Mouse (Mus musculus): ENCODE data around the gene Nup214. TPM values are rescaled to one million over a fixed set of nuclear protein-coding genes. Genes with fewer than 3 reads are reported as not detected.

Nup214 gene
- total RNA-seq (2023): 100 to 1,000 TPM; 155 to 158 TPM

DNA sequence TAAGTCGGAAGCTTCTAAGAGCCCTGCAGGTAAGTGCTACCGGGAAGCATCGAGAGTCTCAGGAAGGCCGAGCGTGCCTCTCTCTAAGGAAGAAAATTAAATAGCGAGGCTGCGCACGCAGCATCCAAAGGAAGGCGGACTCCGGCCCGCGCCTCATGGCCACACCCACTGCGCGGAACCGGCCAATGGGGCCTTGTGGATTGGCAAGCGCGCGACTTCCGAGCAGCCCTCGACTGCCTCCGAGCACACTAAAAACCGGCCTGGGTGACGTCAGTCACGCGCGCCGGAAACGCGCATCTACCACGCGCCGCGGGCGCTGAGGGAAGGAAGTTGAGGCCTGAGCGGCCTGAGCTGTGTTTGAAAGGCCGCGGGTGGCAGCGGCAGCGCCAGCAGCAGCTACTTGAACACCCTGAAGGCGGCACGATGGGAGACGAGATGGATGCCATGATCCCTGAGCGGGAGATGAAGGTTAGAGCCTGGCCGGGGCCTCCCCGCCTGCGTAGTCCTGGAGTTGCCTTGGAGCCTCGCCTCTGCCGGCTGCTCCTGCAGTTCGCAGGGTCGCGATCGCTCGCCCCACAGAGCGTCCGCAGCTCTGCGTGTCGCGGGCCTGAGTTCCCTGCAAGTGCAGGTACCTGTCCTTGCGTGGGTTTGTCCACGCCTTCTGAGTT, at the start of gene Nup214:
Nup214 (plus strand) TSS at position 296 of the 668 bp plus-strand sequence.

DNA sequence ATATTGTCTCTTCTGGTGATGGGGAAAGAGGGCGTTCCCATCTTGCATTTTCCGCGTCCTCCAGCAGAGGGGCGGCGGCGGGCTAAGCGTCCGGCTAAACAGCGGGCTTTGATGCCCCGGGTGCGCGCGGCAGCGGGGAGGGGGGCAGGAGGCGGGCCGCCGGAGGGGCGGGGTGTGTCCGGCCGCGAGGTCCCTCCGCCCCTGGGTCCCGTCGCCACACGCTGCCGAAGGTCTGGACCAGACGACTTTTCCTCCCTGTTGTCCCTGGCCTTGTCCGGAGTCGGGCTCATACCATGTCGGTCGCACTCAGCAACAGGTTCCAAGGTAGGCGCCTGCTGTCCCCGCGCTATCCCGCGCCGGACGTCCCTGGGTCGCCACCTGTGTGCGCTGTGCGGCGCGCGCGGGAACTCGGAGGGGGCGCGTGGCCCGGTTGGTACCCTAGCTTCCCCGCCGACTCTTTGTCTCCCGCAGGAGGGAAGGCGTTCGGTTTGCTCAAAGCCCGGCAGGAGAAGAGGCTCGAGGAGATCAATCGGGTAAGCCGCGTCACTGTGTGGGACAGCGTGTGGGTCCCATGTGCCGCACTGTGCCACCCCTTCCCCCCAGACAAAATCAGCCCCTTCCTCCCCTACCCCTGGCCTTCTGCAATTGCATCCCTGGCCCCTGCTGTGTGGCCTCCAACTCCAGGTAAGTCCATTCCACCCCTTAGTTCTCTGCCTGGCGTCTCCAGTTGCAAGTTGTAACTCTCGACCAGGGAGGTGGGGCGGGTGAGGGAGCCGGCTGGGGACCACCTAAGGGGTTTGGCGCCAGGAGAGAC, 24.0 kb upstream of the Nup214 start, which contains the start of gene Aif1l:
Aif1l (plus strand) TSS at position 82 of the 814 bp plus-strand sequence.

DNA sequence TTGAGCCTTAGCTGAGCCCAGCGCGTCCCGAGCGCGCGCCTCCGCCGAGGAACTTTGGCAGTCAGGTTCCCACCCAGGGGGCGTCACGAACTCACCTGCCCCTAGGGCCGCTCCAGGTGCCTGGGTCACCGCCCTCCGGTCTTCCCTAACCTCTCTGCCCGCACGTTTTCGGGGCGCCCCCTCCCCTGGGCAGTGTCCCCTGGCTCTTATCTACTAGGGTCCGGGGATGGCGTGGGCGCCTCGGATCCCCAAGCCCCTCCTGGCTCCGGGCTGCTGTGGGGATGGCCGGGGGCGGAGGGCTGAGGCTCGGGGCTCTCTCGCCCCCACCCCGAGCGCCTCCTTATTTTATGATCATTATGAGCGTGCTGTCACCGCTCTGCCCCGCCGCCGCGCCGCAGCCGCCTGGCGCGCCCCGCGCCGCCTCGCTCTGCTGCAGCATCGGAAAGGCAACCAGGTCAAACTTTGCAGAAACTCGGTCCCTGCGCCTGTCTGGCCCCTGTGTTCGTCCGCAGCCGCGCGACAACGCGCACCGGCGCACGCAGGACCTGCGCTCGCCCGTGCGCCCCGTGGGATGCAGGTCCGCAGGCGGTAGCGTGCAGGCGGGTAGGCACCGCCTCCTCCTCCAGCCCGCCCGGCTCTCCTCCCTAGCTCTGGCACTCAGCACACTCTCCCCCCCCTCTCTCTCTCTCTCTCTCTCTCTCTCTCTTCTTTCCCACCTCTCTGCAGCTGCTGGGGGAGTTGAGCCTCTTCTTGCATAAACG, 110.1 kb downstream of the Nup214 start, which contains the start of gene Fam78a:
Fam78a (minus strand) TSS at position 747 of the 761 bp plus-strand sequence.

DNA sequence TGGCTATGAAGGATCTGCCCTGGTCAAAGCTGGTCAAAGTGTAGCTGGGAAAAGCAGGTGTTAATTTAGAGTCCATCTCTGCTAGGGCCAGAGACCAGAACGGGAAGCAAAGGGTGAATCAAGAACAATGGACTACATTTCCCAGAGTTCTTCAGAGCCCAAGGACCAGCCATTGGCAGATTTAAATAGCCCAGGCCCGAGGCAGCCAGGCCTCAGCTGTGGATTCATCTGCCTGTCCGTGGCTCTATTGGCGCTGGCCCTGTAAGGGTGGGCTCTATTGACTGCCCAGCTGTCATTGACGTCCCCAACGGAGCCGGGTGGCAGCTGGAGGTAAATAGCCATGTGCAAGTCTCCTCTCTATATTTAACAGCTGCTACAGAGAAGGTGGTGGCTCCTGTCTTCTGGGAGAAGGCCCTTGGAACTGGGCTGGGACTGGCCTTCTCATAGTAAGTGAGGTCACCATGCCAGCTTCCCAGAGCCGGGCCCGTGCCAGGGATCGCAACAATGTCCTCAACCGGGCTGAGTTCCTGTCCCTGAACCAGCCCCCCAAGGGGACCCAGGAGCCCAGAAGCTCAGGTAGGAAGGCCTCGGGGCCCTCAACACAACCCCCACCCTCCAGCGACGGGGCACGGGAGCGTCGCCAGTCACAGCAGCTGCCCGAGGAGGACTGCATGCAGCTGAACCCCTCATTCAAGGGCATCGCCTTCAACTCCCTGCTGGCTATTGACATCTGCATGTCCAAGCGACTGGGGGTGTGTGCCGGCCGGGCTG, 121.3 kb downstream of the Nup214 start, which contains the start of gene Plpp7:
Plpp7 (plus strand) TSS at position 178 of the 771 bp plus-strand sequence.

Other genes starting within 250 kb of the Nup214 start
- 1 to 10 TPM in 1 of 2 experiments, under 1 TPM in 1; 0.92 to 2.6 TPM for gene Qrfp, start 163.9 kb upstream of the Nup214 start, total RNA-seq (2023)
- not detected for gene Fibcd1, start 128.4 kb upstream of the Nup214 start, total RNA-seq (2023)
- not detected for gene Lamc3, start 87.1 kb upstream of the Nup214 start, total RNA-seq (2023)
- not detected for gene Aif1l, start 24.3 kb upstream of the Nup214 start, total RNA-seq (2023)
- gene Fam78a, start 110.4 kb downstream of the Nup214 start, total RNA-seq (2023): 10 to 100 TPM; 21.2 to 21.3 TPM
- gene Plpp7, start 121.1 kb downstream of the Nup214 start, total RNA-seq (2023): under 1 TPM in 1 of 2 experiments, not detected in 1; 0.64 TPM
- 100 to 1,000 TPM; 101 to 102 TPM for gene Prrc2b, start 176.6 kb downstream of the Nup214 start, total RNA-seq (2023)